Mouse (Mus musculus): ENCODE measurements around the gene Zim1. TPM values are rescaled to one million over a fixed set of nuclear protein-coding genes. Genes with fewer than 3 reads are reported as not detected.
A peak's percentile ranks its signal among the peaks of the same experiment; 100 is the strongest.

The Zim1 gene
- polyA plus RNA-seq, 1 experiment from 2014 or later: 0.90 TPM

GRCm38 (mm10) chr7:6659605-6660004 lies 36.6 kb downstream of the Zim1 start:
- Histone ChIP-seq H3K36me3 (replicated peaks; ENCODE audit: insufficient read depth, low read length) (no peaks in the 10 kb centered on the region), H3K4me3 (ENCODE audit: low read depth, low read length) (no peak overlapping the region), H3K27me3 (ENCODE audit: insufficient read depth, low read length) (no peaks in the 10 kb centered on the region), H3K27ac (ENCODE audit: low read depth) (no peak overlapping the region), H3K9me3 (ENCODE audit: low read length) (no peaks in the 10 kb centered on the region), H3K4me2 (ENCODE audit: low read depth, low read length) (no peak overlapping the region), H3K4me1 (ENCODE audit: insufficient read depth) (no peaks in the 10 kb centered on the region), H3K9ac (replicated peaks) (no peak overlapping the region)
- TF ChIP-seq EP300 (IDR thresholded peaks at IDR 0.05; ENCODE audit: low read depth) (no peak), CTCF (IDR thresholded peaks at IDR 0.05; ENCODE audit: low read depth) (peak; percentile 64)
- DNase-seq: no peak
- no peak for ATAC-seq
- 21% methylated on average over 2 of the region's 2 CpGs for WGBS (ENCODE audit: insufficient replicate concordance)

GRCm38 (mm10) chr7:6658606-6659005 lies 37.6 kb downstream of the Zim1 start:
- no peak for TF ChIP-seq EP300 (IDR thresholded peaks at IDR 0.05; ENCODE audit: low read depth)
- no peak for TF ChIP-seq CTCF (IDR thresholded peaks at IDR 0.05; ENCODE audit: low read depth)
- H3K27me3 ChIP-seq (ENCODE audit: insufficient read depth, low read length): no peaks in the 10 kb centered on the region
- no peak overlapping the region for H3K9ac ChIP-seq (replicated peaks)
- H3K36me3 ChIP-seq (replicated peaks; ENCODE audit: insufficient read depth, low read length): no peaks in the 10 kb centered on the region
- 83% methylated on average over 7 of the region's 7 CpGs for WGBS (ENCODE audit: insufficient replicate concordance)
- H3K4me1 ChIP-seq (ENCODE audit: insufficient read depth): no peaks in the 10 kb centered on the region
- H3K4me2 ChIP-seq (ENCODE audit: low read depth, low read length): no peak overlapping the region
- DNase-seq (no peak), ATAC-seq (no peak)
- no peak overlapping the region for H3K27ac ChIP-seq (ENCODE audit: low read depth)
- no peaks in the 10 kb centered on the region for H3K9me3 ChIP-seq (ENCODE audit: low read length)
- no peak overlapping the region for H3K4me3 ChIP-seq (ENCODE audit: low read depth, low read length)

GRCm38 (mm10) chr7:6652151-6652550 lies 44.1 kb downstream of the Zim1 start:
- 67% methylated on average over 5 of the region's 5 CpGs for WGBS (ENCODE audit: insufficient replicate concordance)
- Histone ChIP-seq H3K4me1 (ENCODE audit: insufficient read depth) (no peaks in the 10 kb centered on the region), H3K4me3 (ENCODE audit: low read depth, low read length) (no peak overlapping the region), H3K27me3 (ENCODE audit: insufficient read depth, low read length) (no peaks in the 10 kb centered on the region), H3K9ac (replicated peaks) (no peak overlapping the region), H3K9me3 (ENCODE audit: low read length) (no peaks in the 10 kb centered on the region), H3K36me3 (replicated peaks; ENCODE audit: insufficient read depth, low read length) (no peaks in the 10 kb centered on the region), H3K4me2 (ENCODE audit: low read depth, low read length) (no peak overlapping the region), H3K27ac (ENCODE audit: low read depth) (no peak overlapping the region)
- ATAC-seq (no peak), DNase-seq (no peak)
- no peak for TF ChIP-seq CTCF (IDR thresholded peaks at IDR 0.05; ENCODE audit: low read depth)

GRCm38 (mm10) chr7:6651221-6651620 lies 45.0 kb downstream of the Zim1 start:
- no peak overlapping the region for H3K9ac ChIP-seq (replicated peaks)
- WGBS (ENCODE audit: insufficient replicate concordance): 49% methylated on average over 7 of the region's 7 CpGs
- H3K9me3 ChIP-seq (ENCODE audit: low read length): no peaks in the 10 kb centered on the region
- ATAC-seq (no peak), DNase-seq (no peak)
- H3K4me2 ChIP-seq (ENCODE audit: low read depth, low read length): no peak overlapping the region
- TF ChIP-seq EP300 (IDR thresholded peaks at IDR 0.05; ENCODE audit: low read depth): no peak
- no peak for TF ChIP-seq CTCF (IDR thresholded peaks at IDR 0.05; ENCODE audit: low read depth)
- no peaks in the 10 kb centered on the region for H3K36me3 ChIP-seq (replicated peaks; ENCODE audit: insufficient read depth, low read length)
- H3K4me3 ChIP-seq (ENCODE audit: low read depth, low read length): no peak overlapping the region
- no peaks in the 10 kb centered on the region for H3K4me1 ChIP-seq (ENCODE audit: insufficient read depth)
- no peak overlapping the region for H3K27ac ChIP-seq (ENCODE audit: low read depth)
- no peaks in the 10 kb centered on the region for H3K27me3 ChIP-seq (ENCODE audit: insufficient read depth, low read length)

GRCm38 (mm10) chr7:6650526-6650925 lies 45.7 kb downstream of the Zim1 start:
- 84% methylated on average over 9 of the region's 9 CpGs for WGBS (ENCODE audit: insufficient replicate concordance)
- Histone ChIP-seq H3K27ac (ENCODE audit: low read depth) (no peak overlapping the region), H3K4me2 (ENCODE audit: low read depth, low read length) (no peak overlapping the region), H3K4me3 (ENCODE audit: low read depth, low read length) (no peak overlapping the region), H3K36me3 (replicated peaks; ENCODE audit: insufficient read depth, low read length) (no peaks in the 10 kb centered on the region), H3K4me1 (ENCODE audit: insufficient read depth) (no peaks in the 10 kb centered on the region), H3K9me3 (ENCODE audit: low read length) (no peaks in the 10 kb centered on the region), H3K27me3 (ENCODE audit: insufficient read depth, low read length) (no peaks in the 10 kb centered on the region), H3K9ac (replicated peaks) (no peak overlapping the region)
- no peak for DNase-seq
- TF ChIP-seq CTCF (IDR thresholded peaks at IDR 0.05; ENCODE audit: low read depth) (no peak), EP300 (IDR thresholded peaks at IDR 0.05; ENCODE audit: low read depth) (no peak)
- ATAC-seq: no peak

GRCm38 (mm10) chr7:6645821-6646220 lies 50.4 kb downstream of the Zim1 start:
- no peak overlapping the region for H3K4me2 ChIP-seq (ENCODE audit: low read depth, low read length)
- H3K27ac ChIP-seq (ENCODE audit: low read depth): no peak overlapping the region
- H3K4me3 ChIP-seq (ENCODE audit: low read depth, low read length): no peak overlapping the region
- WGBS (ENCODE audit: insufficient replicate concordance): 86% methylated on average over 3 of the region's 3 CpGs
- H3K27me3 ChIP-seq (ENCODE audit: insufficient read depth, low read length): no peaks in the 10 kb centered on the region
- no peaks in the 10 kb centered on the region for H3K4me1 ChIP-seq (ENCODE audit: insufficient read depth)
- no peak for TF ChIP-seq EP300 (IDR thresholded peaks at IDR 0.05; ENCODE audit: low read depth)
- TF ChIP-seq CTCF (IDR thresholded peaks at IDR 0.05; ENCODE audit: low read depth): no peak
- ATAC-seq: no peak
- no peak for DNase-seq
- H3K9ac ChIP-seq (replicated peaks): no peak overlapping the region
- H3K9me3 ChIP-seq (ENCODE audit: low read length): no peaks in the 10 kb centered on the region
- H3K36me3 ChIP-seq (replicated peaks; ENCODE audit: insufficient read depth, low read length): no peaks in the 10 kb centered on the region

- ATAC-seq: no peak
- H3K9ac ChIP-seq (replicated peaks): no peak overlapping the region
- 89% methylated on average over 4 of the region's 4 CpGs for WGBS (ENCODE audit: insufficient replicate concordance)
Measured at GRCm38 (mm10) chr7:6638076-6638475, 58.2 kb downstream of the Zim1 start.

More at GRCm38 (mm10) chr7:6638076-6638475, 58.2 kb downstream of the Zim1 start:
- H3K4me2 ChIP-seq (ENCODE audit: low read depth, low read length): no peak overlapping the region
- no peaks in the 10 kb centered on the region for H3K36me3 ChIP-seq (replicated peaks; ENCODE audit: insufficient read depth, low read length)
- no peak overlapping the region for H3K27ac ChIP-seq (ENCODE audit: low read depth)
- H3K9me3 ChIP-seq (ENCODE audit: low read length): 0 out of 2 replicates have a peak, but pooled peaks cover 2% of the 10 kb centered on the region
- no peaks in the 10 kb centered on the region for H3K4me1 ChIP-seq (ENCODE audit: insufficient read depth)
- TF ChIP-seq CTCF (IDR thresholded peaks at IDR 0.05; ENCODE audit: low read depth) (no peak), EP300 (IDR thresholded peaks at IDR 0.05; ENCODE audit: low read depth) (no peak)
- no peaks in the 10 kb centered on the region for H3K27me3 ChIP-seq (ENCODE audit: insufficient read depth, low read length)
- no peak for DNase-seq
- no peak overlapping the region for H3K4me3 ChIP-seq (ENCODE audit: low read depth, low read length)
